Mouse (Mus musculus) small intestine, adult 2 months (tissue): ENCODE measurements around the gene Ppm1h.

Source experiments
- CTCF ChIP-seq: fragments of 200-500 bp; IDR thresholded peaks from 2 replicates; pipeline ENCODE4 v1.5.1; 2012; ENCODE audit warnings: low read depth, mild to moderate bottlenecking, control low read depth, inconsistent platforms, low read length, moderate library complexity, mixed read lengths; ENCODE audit not compliant: insufficient replicate concordance, insufficient read length; ENCODE audit errors: extremely low read depth
- POLR2A ChIP-seq: fragments of 200-500 bp; IDR thresholded peaks from 2 replicates; pipeline ENCODE4 v1.6.1; 2012; ENCODE audit warnings: low read depth, mild to moderate bottlenecking, control low read depth, inconsistent platforms, low read length, moderate library complexity

DNA sequence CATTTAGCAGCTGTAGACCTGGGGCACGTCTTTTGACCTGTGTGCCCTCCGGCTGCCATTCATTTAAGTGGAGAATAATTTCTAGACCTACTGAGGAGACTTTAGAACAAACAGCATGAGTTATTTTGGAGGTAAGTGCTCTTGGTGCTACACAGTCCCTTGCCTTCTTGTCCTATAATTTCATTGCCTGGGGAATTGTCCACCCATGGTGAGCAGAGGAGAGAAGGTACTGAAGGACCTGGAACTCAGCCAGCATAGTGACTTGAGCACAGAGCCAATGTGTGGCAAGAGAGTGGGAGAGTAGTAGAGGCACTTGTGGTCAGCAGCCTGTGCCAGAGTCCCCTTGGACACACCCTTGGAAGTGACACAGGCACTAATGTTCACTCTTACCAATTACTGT is 64.8 kb downstream of the Ppm1h start:
- TF ChIP-seq CTCF (no peak), POLR2A (no peak)
